Mouse (Mus musculus): ENCODE measurements around the gene Ankrd36.

GRCm38 (mm10) chr11:5520412-5521265, 48.8 kb upstream of the Ankrd36 start, which contains the start of gene Xbp1:
- TF ChIP-seq CTCF (conservative IDR thresholded peaks at IDR 0.05; ENCODE audit: low read length) (no peak), NANOG (IDR thresholded peaks at IDR 0.05; ENCODE audit: borderline replicate concordance, low read length) (no peak), POU5F1 (IDR thresholded peaks at IDR 0.05; ENCODE audit: borderline replicate concordance, low read length) (no peak)

All from E14TG2a.4 (cell line).